Mouse (Mus musculus): Measurements from ENCODE around the gene AC170998.1.
"Not testable (repeated sequence)": the region's sequence is repeated elsewhere in the genome, so short reads cannot be mapped to it uniquely, and the experiment has no call there.

DNA sequence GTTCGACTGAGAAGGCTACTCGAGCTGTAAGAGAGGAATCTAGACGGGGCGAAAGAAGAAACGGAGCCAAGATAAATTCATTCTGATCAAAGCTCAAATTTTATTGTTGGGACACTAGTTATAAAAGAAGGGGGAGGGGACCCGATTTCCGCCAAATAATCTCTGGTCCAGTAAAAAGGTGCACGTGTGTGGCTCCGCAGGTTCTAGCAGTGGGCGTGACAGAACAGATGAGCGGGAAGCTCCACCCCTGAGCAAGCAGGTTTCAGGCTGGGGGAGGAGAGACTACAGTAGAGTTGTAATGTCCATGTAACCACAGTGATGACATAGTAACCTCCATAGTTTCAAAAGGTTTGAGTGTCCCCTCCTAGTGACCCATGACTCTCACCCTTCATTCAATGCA, 1.6 kb downstream of the AC170998.1 start:
- not testable (repeated sequence) for TF ChIP-seq POLR2A (IDR thresholded peaks at IDR 0.05; ENCODE audit: borderline replicate concordance, control insufficient read depth, low read depth, low read length); CTCF (IDR thresholded peaks at IDR 0.05; ENCODE audit: control insufficient read depth, insufficient read depth, low read length)

Data from bone marrow, adult 2 months (tissue).